Mouse (Mus musculus) frontal cortex, adult 2 months (tissue): Measurements from ENCODE around the gene Mrtfa. TPM values are rescaled to one million over a fixed set of nuclear protein-coding genes. Genes with fewer than 3 reads are reported as not detected.

ENCODE experiments used
- DNase-seq, 2 experiments: peaks; one replicate each; pipeline ENCODE4 v3.0.0; 2022; ENCODE audit warnings: low spot score in 1 of 2; ENCODE audit errors: extremely low spot score in 1 of 2
- polyA plus RNA-seq: library from polyadenylated mRNA; depleted of rRNA; stranded (reverse); fragments of >200 nt; gene quantifications from 2 replicates; pipeline ENCODE4 v1.2.3, GENCODE M21; 2012

Gene Mrtfa
- polyA plus RNA-seq, 1 experiment: 41.8 TPM

- no peak for DNase-seq
Measured at GRCm38 (mm10) chr15:81035417-81036162, 155.0 kb downstream of the Mrtfa start.

GRCm38 (mm10) chr15:81034119-81034518, 156.4 kb downstream of the Mrtfa start:
- no peak for DNase-seq

GRCm38 (mm10) chr15:81032941-81033629, 157.5 kb downstream of the Mrtfa start:
- DNase-seq: no peak

- DNase-seq: no peak
Measured at GRCm38 (mm10) chr15:81031611-81032010, 158.9 kb downstream of the Mrtfa start.

GRCm38 (mm10) chr15:81030891-81031425, 159.6 kb downstream of the Mrtfa start:
- DNase-seq: no peak

- peak; percentile 66 to 94 for DNase-seq
Measured at GRCm38 (mm10) chr15:81027378-81028173, 163.0 kb downstream of the Mrtfa start.

- DNase-seq: no peak
Measured at GRCm38 (mm10) chr15:81026901-81027300, 163.7 kb downstream of the Mrtfa start.

GRCm38 (mm10) chr15:81023842-81024241, 166.7 kb downstream of the Mrtfa start:
- peak in 1 of 2 experiments; percentile 58 for DNase-seq

GRCm38 (mm10) chr15:81022437-81022836, 168.1 kb downstream of the Mrtfa start:
- no peak for DNase-seq

- no peak for DNase-seq
Measured at GRCm38 (mm10) chr15:81021377-81021776, 169.2 kb downstream of the Mrtfa start.

GRCm38 (mm10) chr15:81017308-81017707, 173.2 kb downstream of the Mrtfa start:
- no peak for DNase-seq

GRCm38 (mm10) chr15:81016488-81016887, 174.1 kb downstream of the Mrtfa start:
- DNase-seq: no peak

- no peak for DNase-seq
Measured at GRCm38 (mm10) chr15:81015068-81015744, 175.4 kb downstream of the Mrtfa start.

- no peak for DNase-seq
Measured at GRCm38 (mm10) chr15:81013186-81013585, 177.4 kb downstream of the Mrtfa start.

- no peak for DNase-seq
Measured at GRCm38 (mm10) chr15:81012359-81012758, 178.2 kb downstream of the Mrtfa start.

- DNase-seq: no peak
Measured at GRCm38 (mm10) chr15:81011523-81011922, 179.0 kb downstream of the Mrtfa start.

GRCm38 (mm10) chr15:81010114-81010513, 180.4 kb downstream of the Mrtfa start:
- DNase-seq: no peak

GRCm38 (mm10) chr15:81008689-81009123, 181.9 kb downstream of the Mrtfa start:
- DNase-seq: peak in 1 of 2 experiments; percentile 63

GRCm38 (mm10) chr15:81007905-81008304, 182.7 kb downstream of the Mrtfa start:
- DNase-seq: no peak

- no peak for DNase-seq
Measured at GRCm38 (mm10) chr15:81007339-81007738, 183.2 kb downstream of the Mrtfa start.
